Mouse (Mus musculus) gastrocnemius, adult 2 months (tissue): ENCODE data around the gene Bpifa2. TPM values are rescaled to one million over a fixed set of nuclear protein-coding genes. Genes with fewer than 3 reads are reported as not detected.
"Not testable (repeated sequence)": the region's sequence is repeated elsewhere in the genome, so short reads cannot be mapped to it uniquely, and the experiment has no call there.

Experiments used
- DNase-seq: peaks from one replicate; pipeline ENCODE4 v3.0.0; 2022
- H3K27ac ChIP-seq: fragments of 200-600 bp; 2 replicates; pipeline ENCODE4 v1.8.1; 2022; ENCODE audit warnings: mild to moderate bottlenecking
- H3K4me3 ChIP-seq: fragments of 200-600 bp; 2 replicates; pipeline ENCODE4 v1.8.1; 2022; ENCODE audit warnings: mild to moderate bottlenecking, moderate library complexity
- CTCF ChIP-seq: fragments of 200-600 bp; IDR thresholded peaks from 2 replicates; pipeline ENCODE4 v1.8.1; 2022; ENCODE audit warnings: antibody characterized with exemption, mild to moderate bottlenecking, moderate library complexity
- intact Hi-C: fragments of 180-260 bp; cut with DNase I; formaldehyde crosslinking; loops from one replicate; pipeline ENCODE4 v1.15.1; 2025
- long read RNA-seq, 2 experiments: library from polyadenylated mRNA; stranded (forward); transcript quantifications; one replicate each; pipeline ENCODE4 v2.0.0; 2021
- total RNA-seq, 2 experiments: library from RNA; stranded (reverse); gene quantifications; 2 replicates each; pipeline ENCODE4 v1.2.3; 2021

Gene Bpifa2
- not detected for total RNA-seq
- long read RNA-seq, experiment 1 = 0 reads
- long read RNA-seq, experiment 2, partial matches to known transcripts = 0 of 1 reads
- long read RNA-seq, experiment 2, other reads (novel, unspliced or antisense) = 0 of 1 reads

GRCm38 (mm10) chr2:154007965-154008364, at the start of gene Bpifa2:
TSS of gene Bpifa2 (plus strand) at chr2:154008265.
- H3K27ac ChIP-seq = no peak within 1 kb of the TSS
- no peak for TF ChIP-seq CTCF
- no peak within 1 kb of the TSS for H3K4me3 ChIP-seq
- intact Hi-C loops = no loop called here
- DNase-seq = no peak

DNA sequence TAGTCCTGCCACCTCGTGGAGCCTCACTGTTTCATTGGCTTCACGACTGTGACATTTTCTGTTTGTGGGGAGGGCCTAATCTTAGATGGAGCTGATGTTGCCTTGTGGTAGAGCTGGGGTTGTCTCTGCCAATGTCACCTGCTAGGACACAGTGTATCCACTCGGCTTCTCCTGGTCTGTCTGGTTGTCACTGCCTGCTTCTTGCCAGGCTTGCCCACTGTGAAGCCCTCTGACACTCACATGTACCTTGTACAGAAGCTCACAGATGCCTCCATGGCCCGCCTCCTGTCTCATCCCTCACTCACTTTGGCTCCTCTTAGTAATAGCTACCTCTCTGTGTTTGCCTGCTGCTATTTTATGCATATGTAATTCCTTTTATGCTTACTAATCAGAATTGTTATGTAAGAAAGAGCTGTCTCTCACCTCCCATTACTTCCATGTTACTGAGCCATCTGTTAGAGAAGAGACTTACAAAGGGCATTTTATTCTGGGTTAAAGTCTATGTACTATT, 45.2 kb upstream of the Bpifa2 start:
- Histone ChIP-seq H3K4me3 (no peak overlapping the region), H3K27ac (no peak overlapping the region)
- no peak for DNase-seq
- TF ChIP-seq CTCF = no peak
- intact Hi-C loops = no loop called here

DNA sequence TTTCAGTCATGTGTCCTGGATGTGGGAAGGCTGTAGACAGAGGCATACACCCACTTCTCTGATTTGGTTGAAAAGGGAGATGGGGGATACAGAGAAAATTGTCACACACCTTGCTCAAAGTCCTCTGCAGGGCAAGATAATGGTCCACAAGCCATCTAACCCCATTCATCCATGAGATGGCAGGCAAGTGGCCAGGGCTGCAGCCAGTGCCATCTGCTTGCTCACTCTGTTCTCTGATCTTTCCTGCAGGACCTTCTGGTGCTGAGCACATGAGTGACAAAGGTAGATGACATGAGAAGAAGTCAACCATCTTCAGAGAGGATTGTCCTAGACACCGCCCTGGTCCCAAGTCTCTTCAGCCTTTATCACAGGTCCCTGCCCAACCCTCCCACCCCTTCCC, 44.7 kb upstream of the Bpifa2 start:
- TF ChIP-seq CTCF = no peak
- intact Hi-C loops = no loop called here
- H3K4me3 ChIP-seq = no peak overlapping the region
- no peak overlapping the region for H3K27ac ChIP-seq
- no peak for DNase-seq

DNA sequence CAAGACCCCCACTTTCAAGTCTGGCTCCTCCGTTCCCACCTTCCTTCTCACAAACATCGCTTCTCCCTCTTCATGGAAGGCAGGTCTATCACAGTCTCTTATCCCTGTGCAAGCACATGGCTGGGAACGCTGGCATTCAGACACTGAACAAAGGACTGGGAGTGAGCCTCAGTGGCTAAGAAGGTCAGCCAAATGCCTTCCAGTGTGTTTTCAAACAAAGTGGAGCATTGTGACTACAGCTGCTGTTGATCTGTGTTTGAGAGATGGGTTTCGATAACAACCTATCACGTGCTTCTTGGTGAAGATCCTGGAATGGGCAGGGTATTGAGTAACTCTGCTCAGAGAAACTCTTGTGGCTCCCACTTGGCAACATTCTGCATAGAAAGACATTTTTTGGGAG, 37.8 kb upstream of the Bpifa2 start:
- DNase-seq = no peak
- H3K4me3 ChIP-seq = no peak overlapping the region
- H3K27ac ChIP-seq = no peak overlapping the region
- intact Hi-C loops = no loop called here
- TF ChIP-seq CTCF = no peak

GRCm38 (mm10) chr2:153974582-153974981, 33.5 kb upstream of the Bpifa2 start, which contains the start of gene Bpifa6:
TSS of gene Bpifa6 (plus strand) at chr2:153974945.
- Histone ChIP-seq H3K27ac (no peak within 1 kb of the TSS), H3K4me3 (no peak within 1 kb of the TSS)
- no peak for TF ChIP-seq CTCF
- intact Hi-C loops = no loop called here
- DNase-seq = no peak

GRCm38 (mm10) chr2:153995770-153996169, 12.3 kb upstream of the Bpifa2 start:
- H3K27ac ChIP-seq = no peak overlapping the region
- peak; percentile 82 for TF ChIP-seq CTCF
- intact Hi-C loops = no loop called here
- DNase-seq = peak; percentile 77
- H3K4me3 ChIP-seq = no peak overlapping the region

DNA sequence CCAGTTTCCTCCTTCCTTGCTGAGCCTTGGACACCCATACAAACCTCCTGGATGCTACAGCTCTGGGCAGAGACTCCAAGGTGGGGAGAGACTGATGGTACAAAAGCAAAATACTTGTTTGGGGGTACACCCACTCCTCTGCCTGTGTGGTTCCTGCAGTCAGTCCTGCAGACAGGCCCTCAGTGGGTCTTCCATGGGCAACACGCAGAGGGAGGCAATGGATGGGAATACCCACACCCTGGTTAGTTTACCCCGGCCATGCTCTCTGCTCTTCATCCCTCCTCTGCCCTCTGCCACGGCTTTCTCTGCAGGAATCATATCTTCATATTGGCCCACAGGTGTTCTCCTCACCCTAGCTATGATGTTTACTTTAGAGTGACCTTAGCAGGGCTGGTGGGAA, 7.6 kb upstream of the Bpifa2 start:
- no peak for DNase-seq
- no peak for TF ChIP-seq CTCF
- intact Hi-C loops = no loop called here

DNA sequence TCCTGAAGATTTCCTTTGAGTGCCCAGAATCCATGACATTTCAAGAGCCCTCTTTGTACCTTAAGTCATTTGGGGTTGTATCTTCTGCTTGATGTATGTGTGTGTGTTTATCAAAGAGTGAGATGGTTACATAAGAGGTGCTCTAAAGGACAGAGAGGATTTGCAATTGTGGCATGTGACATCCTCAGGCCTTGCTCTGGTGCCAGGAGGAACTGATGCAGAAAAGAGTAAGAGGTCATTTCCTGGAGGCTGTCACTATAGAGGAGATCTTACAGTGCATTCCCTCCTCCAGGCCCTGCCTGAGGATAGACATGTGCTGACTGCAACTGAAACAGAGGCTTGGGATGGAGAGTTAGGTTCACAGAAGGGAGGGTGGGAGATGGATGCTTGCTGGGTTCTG, 7.0 kb upstream of the Bpifa2 start:
- intact Hi-C loops = no loop called here
- Histone ChIP-seq H3K4me3 (no peak overlapping the region), H3K27ac (no peak overlapping the region)
- no peak for TF ChIP-seq CTCF
- no peak for DNase-seq

More for the DNA sequence above, 7.6 kb upstream of the Bpifa2 start:
- Histone ChIP-seq H3K27ac (no peak overlapping the region), H3K4me3 (no peak overlapping the region)

- intact Hi-C loops = no loop called here
- H3K27ac ChIP-seq = no peak overlapping the region
- H3K4me3 ChIP-seq = no peak overlapping the region
- no peak for TF ChIP-seq CTCF
- no peak for DNase-seq
Observed at GRCm38 (mm10) chr2:154004456-154004855, 3.6 kb upstream of the Bpifa2 start.

GRCm38 (mm10) chr2:154005094-154005493, 3.0 kb upstream of the Bpifa2 start:
- DNase-seq = no peak
- intact Hi-C loops = no loop called here
- Histone ChIP-seq H3K27ac (no peak overlapping the region), H3K4me3 (no peak overlapping the region)
- TF ChIP-seq CTCF = no peak

DNA sequence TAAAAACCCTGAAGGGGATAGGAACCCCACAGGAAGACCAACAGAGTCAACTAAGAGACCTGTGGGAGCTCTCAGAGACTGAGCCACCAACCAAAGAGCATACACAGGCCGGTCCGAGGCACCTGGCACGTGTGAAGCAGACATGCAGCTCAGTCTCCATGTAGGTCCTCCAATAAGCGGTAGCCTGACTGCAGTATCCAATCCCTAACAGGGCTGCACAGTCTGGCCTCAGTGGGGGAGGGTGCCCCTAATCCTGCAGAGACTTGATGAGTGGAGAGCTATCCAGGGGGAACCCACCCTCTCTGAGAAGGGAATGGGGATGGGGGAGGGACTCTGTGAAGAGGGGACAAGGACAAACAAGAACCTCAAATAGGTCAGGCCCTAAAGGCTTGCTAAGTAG, 2.3 kb upstream of the Bpifa2 start:
- TF ChIP-seq CTCF = no peak
- H3K27ac ChIP-seq = no peak overlapping the region
- intact Hi-C loops = no loop called here
- DNase-seq = no peak
- H3K4me3 ChIP-seq = no peak overlapping the region

GRCm38 (mm10) chr2:154006331-154006730, 1.7 kb upstream of the Bpifa2 start:
- Histone ChIP-seq H3K27ac (no peak overlapping the region), H3K4me3 (no peak overlapping the region)
- TF ChIP-seq CTCF = no peak
- no peak for DNase-seq
- intact Hi-C loops = no loop called here

DNA sequence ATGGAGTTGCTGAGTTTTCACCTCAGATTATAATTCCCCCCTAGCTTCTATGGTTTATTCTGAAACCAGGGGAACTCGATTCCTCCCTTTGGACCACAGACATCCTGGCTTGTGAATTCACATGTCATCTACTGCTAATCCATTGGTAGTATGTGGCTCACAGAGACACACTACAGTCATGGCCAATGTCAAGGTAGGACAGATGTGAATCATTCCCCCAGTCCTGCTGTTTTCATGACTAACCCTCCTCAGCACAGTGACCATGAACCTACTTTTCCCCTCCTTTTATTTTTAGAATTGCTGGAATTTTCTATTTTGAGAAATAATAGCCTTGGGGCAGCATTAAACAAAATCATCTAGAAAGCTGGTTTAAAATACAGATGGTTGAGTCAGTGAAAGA, 684 bp upstream of the Bpifa2 start:
- Histone ChIP-seq H3K27ac (no peak overlapping the region), H3K4me3 (no peak overlapping the region)
- TF ChIP-seq CTCF = no peak
- DNase-seq = no peak
- intact Hi-C loops = no loop called here

GRCm38 (mm10) chr2:154017990-154018389, 9.9 kb downstream of the Bpifa2 start:
- Histone ChIP-seq H3K27ac (no peak overlapping the region), H3K4me3 (no peak overlapping the region)
- intact Hi-C loops = no loop called here
- no peak for DNase-seq
- no peak for TF ChIP-seq CTCF

DNA sequence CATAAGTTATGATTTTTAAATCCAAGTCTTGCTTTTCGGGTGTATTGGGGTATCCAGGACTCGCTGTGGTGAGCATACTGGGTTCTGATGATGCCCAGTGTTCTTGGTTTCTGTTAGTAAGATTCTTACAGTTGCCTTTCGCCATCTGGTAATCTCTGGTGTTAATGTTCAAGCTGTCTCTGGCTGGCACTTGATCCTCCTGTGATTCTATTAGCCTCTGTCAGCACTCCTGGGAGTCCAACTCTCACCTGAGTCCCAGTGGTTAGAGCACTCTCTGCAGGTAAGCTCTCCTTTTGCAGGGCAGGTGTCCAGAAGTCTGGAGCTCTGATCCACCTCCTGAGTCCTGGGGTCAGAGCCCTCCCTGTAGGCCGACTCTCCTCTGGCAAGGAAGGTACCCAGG, 16.6 kb downstream of the Bpifa2 start:
- H3K4me3 ChIP-seq, DNase-seq, intact Hi-C loops, H3K27ac ChIP-seq: not testable (repeated sequence)
